Mouse (Mus musculus) E14TG2a.4 (cell line): ENCODE results near the gene Gm20683.

Experiments
- CTCF ChIP-seq: conservative IDR thresholded peaks from 2 replicates; pipeline ENCODE4 v1.5.1; 2014; ENCODE audit warnings: low read length
- POU5F1 ChIP-seq: IDR thresholded peaks from 2 replicates; pipeline ENCODE4 v1.6.1; 2014; ENCODE audit warnings: low read length, borderline replicate concordance

GRCm38 (mm10) chr17:25863681-25864080 lies 22.1 kb upstream of the Gm20683 start:
- no peak for TF ChIP-seq CTCF
- no peak for TF ChIP-seq POU5F1
